Mouse (Mus musculus) thymus, adult 2 months (tissue): ENCODE data around the gene Nudt5. TPM values are rescaled to one million over a fixed set of nuclear protein-coding genes. Genes with fewer than 3 reads are reported as not detected.
A peak's percentile ranks its signal among the peaks of the same experiment; 100 is the strongest.
"Not testable (repeated sequence)": the region's sequence is repeated elsewhere in the genome, so short reads cannot be mapped to it uniquely, and the experiment has no call there.

ENCODE experiments used
- DNase-seq: peaks from one replicate; pipeline ENCODE4 v3.0.0; 2021
- H3K27ac ChIP-seq: fragments of 200-500 bp; 2 replicates; pipeline ENCODE4 v1.5.1; 2012; ENCODE audit warnings: low read length, control low read depth; ENCODE audit not compliant: control insufficient read depth, insufficient read depth
- H3K27me3 ChIP-seq: fragments of 200-500 bp; 2 replicates; pipeline ENCODE4 v1.6.1; 2012; ENCODE audit warnings: mild to moderate bottlenecking, low read length, moderate library complexity, mixed read lengths; ENCODE audit not compliant: control insufficient read depth, insufficient read depth
- H3K36me3 ChIP-seq: fragments of 200-500 bp; 2 replicates; pipeline ENCODE4 v1.6.1; 2012; ENCODE audit warnings: mild to moderate bottlenecking, low read length, moderate library complexity; ENCODE audit not compliant: control insufficient read depth, insufficient read depth
- H3K4me1 ChIP-seq: fragments of 200-500 bp; replicated peaks from 2 replicates; pipeline ENCODE4 v1.6.1; 2012; ENCODE audit warnings: low read length; ENCODE audit not compliant: control insufficient read depth, insufficient read depth
- H3K4me3 ChIP-seq: fragments of 200-500 bp; 2 replicates; pipeline ENCODE4 v1.5.1; 2012; ENCODE audit warnings: mild to moderate bottlenecking, low read length, control low read depth, moderate library complexity; ENCODE audit not compliant: control insufficient read depth, insufficient read depth
- CTCF ChIP-seq: fragments of 200-500 bp; IDR thresholded peaks from 2 replicates; pipeline ENCODE4 v1.5.1; 2012; ENCODE audit warnings: mild to moderate bottlenecking, control low read depth, low read length, moderate library complexity, borderline replicate concordance; ENCODE audit not compliant: control insufficient read depth, poor library complexity, insufficient read depth; ENCODE audit errors: extremely low read depth
- POLR2A ChIP-seq: fragments of 200-500 bp; IDR thresholded peaks from 2 replicates; pipeline ENCODE4 v1.6.1; 2012; ENCODE audit warnings: mild to moderate bottlenecking, low read length, control low read depth, moderate library complexity; ENCODE audit not compliant: control insufficient read depth, poor library complexity, insufficient read depth; ENCODE audit errors: extremely low read depth
- WGBS: fragments of 180-500 bp; shearing (Covaris S2); methylation state at CpG from one replicate; pipeline ENCODE4 v1.1.7; 2018; 5-methylcytosine and 5-hydroxymethylcytosine counted together
- polyA plus RNA-seq: library from polyadenylated mRNA; depleted of rRNA; stranded (reverse); fragments of >200 nt; gene quantifications from 2 replicates; pipeline ENCODE4 v1.2.3, GENCODE M21; 2012

Gene Nudt5
- polyA plus RNA-seq, 1 experiment, result 14.8 TPM

GRCm38 (mm10) chr2:5805228-5805627, 39.6 kb upstream of the Nudt5 start:
- WGBS, result 82% methylated on average over 7 of the region's 7 CpGs
- TF ChIP-seq POLR2A (no peak), CTCF (no peak)
- Histone ChIP-seq H3K27me3 (no peaks in the 10 kb centered on the region), H3K4me1 (peaks cover 6% of the 10 kb centered on the region), H3K4me3 (no peak overlapping the region), H3K36me3 (peaks cover 14% of the 10 kb centered on the region), H3K27ac (no peak overlapping the region)
- no peak for DNase-seq

DNA sequence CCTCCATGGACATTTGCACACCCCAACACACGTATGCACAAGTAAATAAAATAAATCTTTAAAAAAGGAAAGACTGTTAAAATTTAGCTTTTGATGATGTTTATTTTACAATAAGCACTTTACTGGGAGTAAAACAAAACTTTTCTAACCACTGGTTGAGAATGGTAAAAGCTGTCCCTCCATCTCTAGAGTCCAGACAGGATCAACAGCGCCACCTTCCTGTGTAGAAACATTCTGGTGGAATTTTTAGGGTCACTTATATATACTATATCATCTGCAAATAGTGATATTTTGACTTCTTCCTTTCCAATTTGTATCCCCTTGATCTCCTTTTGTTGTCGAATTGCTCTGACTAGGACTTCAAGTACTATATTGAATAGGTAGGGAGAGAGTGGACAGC, 38.6 kb upstream of the Nudt5 start:
- H3K27ac ChIP-seq, H3K27me3 ChIP-seq, H3K4me3 ChIP-seq, H3K4me1 ChIP-seq: not testable (repeated sequence)
- DNase-seq, result peak; percentile 22
- H3K36me3 ChIP-seq, result peaks cover 20% of the 10 kb centered on the region
- WGBS, result 88% methylated on average over 3 of the region's 3 CpGs

DNA sequence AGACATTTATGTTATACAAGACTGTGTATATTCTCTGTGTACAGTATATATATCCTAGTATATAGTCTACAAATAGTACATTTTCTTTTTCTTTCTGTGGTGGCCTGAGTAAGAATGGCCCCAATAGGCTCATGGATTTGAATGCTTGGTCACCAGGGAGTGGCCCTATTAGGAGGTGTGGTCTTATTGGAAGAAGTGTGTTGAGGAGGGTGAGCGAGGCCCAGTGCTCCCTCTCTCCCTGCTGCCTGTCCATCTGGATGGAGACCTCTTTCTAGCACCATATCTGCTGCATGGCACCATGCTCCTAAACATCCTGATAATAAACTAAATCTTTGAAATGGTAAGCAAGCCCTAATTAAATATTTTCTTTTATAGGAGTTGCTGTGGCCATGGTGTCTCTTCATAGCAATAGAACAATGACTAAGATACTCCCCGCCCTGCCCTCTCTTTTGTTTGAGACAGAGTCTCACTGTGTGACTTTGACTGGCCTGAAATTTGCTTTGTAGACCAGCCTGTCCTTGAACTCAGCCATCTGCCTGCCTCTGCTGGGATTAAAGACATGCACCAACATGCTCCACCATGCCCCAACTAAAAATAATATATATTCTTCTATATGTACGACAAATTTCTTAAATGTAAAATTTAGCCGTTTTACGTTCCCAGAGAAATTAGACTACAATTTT, 34.6 kb upstream of the Nudt5 start:
- peaks cover 26% of the 10 kb centered on the region for H3K36me3 ChIP-seq
- no peaks in the 10 kb centered on the region for H3K4me1 ChIP-seq
- H3K27ac ChIP-seq, result no peak overlapping the region
- no peak overlapping the region for H3K4me3 ChIP-seq
- WGBS, result 96% methylated on average over 5 of the region's 5 CpGs
- TF ChIP-seq CTCF (no peak), POLR2A (no peak)
- no peak for DNase-seq
- no peaks in the 10 kb centered on the region for H3K27me3 ChIP-seq

GRCm38 (mm10) chr2:5811235-5811782, 33.5 kb upstream of the Nudt5 start:
- 83% methylated on average over 5 of the region's 5 CpGs for WGBS

GRCm38 (mm10) chr2:5821264-5821663, 23.6 kb upstream of the Nudt5 start:
- Histone ChIP-seq H3K27ac (no peak overlapping the region), H3K4me3 (no peak overlapping the region), H3K27me3 (no peaks in the 10 kb centered on the region), H3K4me1 (no peaks in the 10 kb centered on the region), H3K36me3 (peaks cover 33% of the 10 kb centered on the region)
- no peak for DNase-seq
- no peak for TF ChIP-seq POLR2A
- no peak for TF ChIP-seq CTCF
- WGBS, result 93% methylated on average over 10 of the region's 10 CpGs

More at GRCm38 (mm10) chr2:5811235-5811782, 33.5 kb upstream of the Nudt5 start:
- no peak overlapping the region for H3K4me3 ChIP-seq
- H3K36me3 ChIP-seq, result peaks cover 28% of the 10 kb centered on the region
- no peak for DNase-seq
- H3K27ac ChIP-seq, result no peak overlapping the region
- H3K27me3 ChIP-seq, result no peaks in the 10 kb centered on the region
- no peak for TF ChIP-seq POLR2A
- TF ChIP-seq CTCF, result no peak
- no peaks in the 10 kb centered on the region for H3K4me1 ChIP-seq

DNA sequence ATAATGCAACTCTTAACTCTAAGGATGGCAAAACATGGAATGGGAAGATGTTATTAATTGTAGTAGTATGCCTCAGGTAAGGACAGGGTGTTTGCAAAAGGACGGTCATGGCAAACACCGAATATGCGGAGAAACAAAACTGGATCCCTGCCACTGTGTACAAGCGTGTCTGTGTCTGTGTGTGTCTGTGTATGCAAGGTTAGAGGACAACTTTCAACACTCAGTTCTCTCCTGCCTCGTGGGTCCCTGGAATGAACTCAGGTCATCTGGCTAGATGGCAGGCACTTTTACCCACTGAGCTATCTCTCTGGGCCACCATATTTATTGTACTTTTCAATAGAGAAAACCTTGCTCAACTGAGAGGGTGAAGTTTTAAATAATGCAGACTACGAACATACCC, 22.4 kb upstream of the Nudt5 start:
- no peaks in the 10 kb centered on the region for H3K27me3 ChIP-seq
- H3K4me3 ChIP-seq, result no peak overlapping the region
- no peak for TF ChIP-seq CTCF
- TF ChIP-seq POLR2A, result no peak
- H3K36me3 ChIP-seq, result peaks cover 41% of the 10 kb centered on the region
- H3K27ac ChIP-seq, result no peak overlapping the region
- DNase-seq, result no peak
- 97% methylated on average over 6 of the region's 6 CpGs for WGBS
- no peaks in the 10 kb centered on the region for H3K4me1 ChIP-seq

- TF ChIP-seq CTCF (no peak), POLR2A (no peak)
- no peak for DNase-seq
- Histone ChIP-seq H3K4me1 (no peaks in the 10 kb centered on the region), H3K27ac (no peak overlapping the region), H3K36me3 (peaks cover 36% of the 10 kb centered on the region), H3K27me3 (no peaks in the 10 kb centered on the region), H3K4me3 (no peak overlapping the region)
- WGBS, result 39% methylated on average over 1 of the region's 1 CpGs
These were observed 20.6 kb upstream of the Nudt5 start for GRCm38 (mm10) chr2:5824213-5824612.
